Mouse (Mus musculus) thymus, postnatal 25 days (tissue): ENCODE data around the gene Shisa8.
"Not testable (repeated sequence)": the region's sequence is repeated elsewhere in the genome, so short reads cannot be mapped to it uniquely, and the experiment has no call there.

Source experiments
- DNase-seq: peaks from one replicate; pipeline ENCODE4 v3.0.0; 2022

Shisa8 gene

GRCm38 (mm10) chr15:82212752-82213063 is at the start of gene Shisa8:
Shisa8 (minus strand) TSS chr15:82212815.
- no peak for DNase-seq

DNA sequence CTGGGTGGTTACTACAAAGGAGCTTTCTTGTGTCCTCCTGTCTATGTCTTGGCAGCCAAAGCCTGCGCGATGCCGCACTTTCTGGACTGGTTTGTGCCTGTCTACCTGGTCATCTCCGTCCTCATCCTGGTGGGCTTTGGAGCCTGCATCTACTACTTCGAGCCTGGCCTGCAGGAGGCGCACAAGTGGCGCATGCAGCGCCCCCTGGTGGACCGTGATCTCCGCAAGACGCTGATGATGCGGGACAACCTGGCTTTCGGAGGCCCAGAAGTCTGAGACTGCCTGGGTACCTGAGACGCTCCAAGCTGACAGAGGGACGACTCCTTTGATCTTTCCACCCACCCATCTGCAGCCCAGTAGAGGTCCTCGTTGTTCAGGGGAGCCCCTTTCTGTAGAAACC is 46.9 kb upstream of the Shisa8 start:
- DNase-seq = peak; percentile 80

DNA sequence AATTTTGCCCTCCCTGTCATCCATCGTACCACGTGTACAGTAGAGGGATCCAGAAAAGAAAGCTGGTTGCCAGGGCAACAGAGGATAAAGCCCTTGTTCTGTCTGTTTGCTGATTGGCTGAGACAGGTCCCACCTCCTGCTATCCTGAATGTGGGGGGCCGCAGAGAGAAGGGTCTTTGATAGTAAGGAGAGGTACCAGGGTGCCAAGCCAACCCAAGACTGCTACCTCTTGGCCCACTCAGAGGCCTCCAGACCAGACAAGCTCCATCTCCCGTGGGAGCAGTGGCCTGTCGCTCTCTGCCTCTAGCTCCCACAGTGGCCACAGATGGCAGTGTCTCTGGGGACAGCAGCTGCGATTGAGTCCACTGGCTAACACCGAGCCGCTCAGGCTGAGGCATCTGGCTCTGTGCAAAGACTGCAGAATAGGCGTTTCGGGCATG is 43.3 kb upstream of the Shisa8 start:
- no peak for DNase-seq

GRCm38 (mm10) chr15:82255248-82255647 is 42.6 kb upstream of the Shisa8 start:
- no peak for DNase-seq

- no peak for DNase-seq
Observed at GRCm38 (mm10) chr15:82252097-82252496, 39.5 kb upstream of the Shisa8 start, which contains the start of gene 1500009C09Rik. 1500009C09Rik (plus strand) TSS chr15:82252397.

GRCm38 (mm10) chr15:82251579-82251978 is 39.0 kb upstream of the Shisa8 start:
- no peak for DNase-seq

GRCm38 (mm10) chr15:82247131-82247776 is 34.6 kb upstream of the Shisa8 start:
- DNase-seq = no peak

DNA sequence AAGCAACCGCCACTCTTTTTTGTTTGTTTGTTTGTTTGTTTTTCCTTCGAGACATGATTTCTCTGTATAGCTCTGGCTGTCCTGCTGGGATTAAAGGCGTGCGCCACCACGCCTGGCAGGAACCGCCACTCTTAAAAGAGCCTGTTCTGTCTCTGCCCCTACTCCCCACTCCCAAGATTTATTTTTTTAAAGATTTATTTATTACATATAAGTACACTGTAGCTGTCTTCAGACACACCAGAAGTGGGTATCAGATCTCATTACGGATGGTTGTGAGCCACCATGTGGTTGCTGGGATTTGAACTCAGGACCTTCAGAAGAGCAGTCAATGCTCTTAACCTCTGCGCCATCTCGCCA is 32.2 kb upstream of the Shisa8 start:
- not testable (repeated sequence) for DNase-seq

DNA sequence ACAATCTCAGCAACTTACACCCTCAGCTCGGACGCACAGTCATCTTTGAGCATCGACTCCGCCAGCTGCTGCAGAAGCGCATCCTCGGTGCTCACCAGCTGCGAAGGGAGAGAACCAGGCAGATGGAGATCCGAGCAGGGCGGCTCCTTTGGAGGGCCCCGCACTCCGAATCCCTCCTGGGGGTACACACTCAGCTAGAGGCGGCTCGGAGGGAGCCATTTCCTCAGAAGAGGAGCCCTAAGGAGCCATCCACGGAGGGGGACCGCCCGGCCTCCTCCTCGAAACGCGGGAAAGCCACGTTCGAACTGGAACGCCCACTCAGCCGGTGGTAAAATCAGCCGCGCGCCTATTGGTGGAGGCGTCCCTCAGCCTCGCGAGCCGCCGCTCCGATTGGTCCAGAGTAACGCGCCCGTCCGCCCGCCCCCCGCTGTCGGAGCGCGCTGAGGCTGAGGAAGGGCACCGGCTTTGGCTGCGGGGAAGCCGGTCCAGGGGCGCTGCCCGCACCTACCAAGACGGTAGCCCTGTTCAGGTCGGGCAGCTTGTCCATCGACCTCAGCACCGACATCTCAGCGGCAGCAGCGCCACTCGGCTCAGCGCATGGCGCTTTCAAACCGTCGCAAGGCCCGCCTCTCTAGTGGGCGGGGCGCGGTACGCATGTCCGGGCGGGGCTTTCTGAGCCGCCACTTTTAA is 31.6 kb upstream of the Shisa8 start, which contains the start of gene Cenpm:
Gene Cenpm (minus strand): TSS at position 634 of the 690 bp plus-strand sequence.
- peak; percentile 94 for DNase-seq

DNA sequence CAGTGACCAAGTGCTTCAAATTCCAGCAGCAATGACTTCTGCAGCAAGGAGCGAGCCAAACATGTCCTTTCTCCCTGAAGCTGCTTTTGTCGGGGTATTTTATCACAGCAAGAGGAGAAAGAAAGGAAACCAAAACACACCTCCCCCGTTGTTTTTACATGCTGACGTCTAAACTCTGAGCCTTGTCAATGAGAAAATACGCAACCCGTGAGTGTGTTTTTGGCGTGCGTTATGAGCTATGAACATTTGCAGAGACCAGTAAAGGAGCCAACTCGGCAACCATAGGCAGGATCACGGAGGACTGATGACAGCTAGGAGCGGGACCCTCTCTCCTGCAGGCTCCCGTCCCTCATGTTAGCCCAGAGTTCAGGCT is 31.1 kb upstream of the Shisa8 start:
- DNase-seq = no peak

- DNase-seq = no peak
Observed at GRCm38 (mm10) chr15:82243311-82243710, 30.7 kb upstream of the Shisa8 start.

- peak; percentile 87 for DNase-seq
Observed at GRCm38 (mm10) chr15:82236565-82236964, 23.9 kb upstream of the Shisa8 start.

DNA sequence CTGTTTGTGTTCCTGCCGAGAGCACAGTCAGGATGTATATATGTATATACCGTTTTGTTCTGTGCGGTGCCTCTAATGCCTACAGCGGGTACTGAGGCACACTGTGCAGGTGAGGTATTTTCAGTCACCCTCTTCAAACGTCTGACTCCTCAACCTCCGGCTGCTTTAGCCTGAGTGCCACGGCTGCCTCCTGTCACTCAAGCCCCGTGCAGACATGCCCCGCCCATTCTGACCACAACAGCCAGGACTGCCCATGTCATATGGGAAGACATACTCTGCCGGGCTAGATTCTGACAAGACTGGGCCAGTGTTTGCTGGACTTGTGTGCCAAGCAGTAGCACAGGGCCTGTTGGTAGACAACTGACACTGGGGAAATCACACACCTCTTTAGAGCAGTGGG is 23.0 kb upstream of the Shisa8 start:
- no peak for DNase-seq

DNA sequence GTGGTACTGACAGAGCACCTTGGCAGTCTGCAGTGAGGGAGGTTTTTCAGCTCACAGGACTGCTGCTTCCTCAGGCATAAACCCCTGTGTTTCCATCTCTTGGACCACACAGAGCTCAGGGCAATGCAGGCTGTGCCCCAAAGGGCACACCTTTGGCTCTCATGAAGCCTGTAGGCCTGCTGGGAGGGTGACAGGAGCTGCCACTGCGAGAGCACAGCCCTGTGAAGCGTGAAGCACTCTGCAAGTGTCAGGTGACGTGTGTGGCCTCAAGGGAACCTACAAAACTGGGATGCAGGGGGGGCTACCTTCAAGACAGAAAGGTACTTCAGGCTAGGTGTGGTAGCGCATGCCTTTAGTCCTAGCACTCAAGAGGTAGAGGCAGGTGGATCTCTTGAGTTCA is 20.0 kb upstream of the Shisa8 start:
- no peak for DNase-seq

DNA sequence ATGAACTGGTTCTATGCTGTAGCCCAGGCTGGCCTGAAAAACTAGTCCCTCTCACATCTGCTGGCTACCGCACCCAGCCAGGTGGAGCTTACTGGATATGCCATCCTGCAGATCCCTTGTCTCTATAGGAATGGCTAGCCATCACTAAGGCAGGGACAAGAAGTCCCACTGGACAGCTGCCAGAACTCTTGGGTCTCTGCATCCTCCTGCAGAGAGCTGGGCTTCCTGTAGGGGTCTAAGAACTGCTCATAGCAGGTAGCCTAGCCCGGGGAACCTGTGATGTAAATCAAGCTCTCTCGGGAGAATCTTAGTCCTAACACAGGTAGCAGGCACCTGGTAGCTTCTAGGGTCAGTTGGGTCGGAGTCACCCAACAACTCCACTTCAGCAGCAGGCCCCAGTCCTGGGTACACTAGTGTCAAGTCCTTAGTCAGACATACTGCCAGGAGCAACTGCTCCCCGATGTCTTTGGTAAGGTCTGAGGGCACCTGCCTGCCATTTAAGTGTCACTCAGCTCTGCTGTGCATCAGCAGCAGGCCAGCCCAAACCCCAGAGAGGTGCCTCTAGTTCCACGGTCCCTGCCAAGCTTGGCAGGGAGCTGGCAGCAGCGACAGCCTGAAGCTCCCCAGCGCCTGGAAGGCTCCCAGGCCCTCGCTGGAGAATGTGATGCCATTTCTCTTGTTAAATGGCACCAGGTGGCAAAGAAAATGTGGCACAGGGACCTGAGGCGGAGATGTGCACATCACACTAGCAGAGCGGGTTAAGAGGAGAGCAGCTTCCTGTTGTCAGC is 19.2 kb upstream of the Shisa8 start:
- no peak for DNase-seq

DNA sequence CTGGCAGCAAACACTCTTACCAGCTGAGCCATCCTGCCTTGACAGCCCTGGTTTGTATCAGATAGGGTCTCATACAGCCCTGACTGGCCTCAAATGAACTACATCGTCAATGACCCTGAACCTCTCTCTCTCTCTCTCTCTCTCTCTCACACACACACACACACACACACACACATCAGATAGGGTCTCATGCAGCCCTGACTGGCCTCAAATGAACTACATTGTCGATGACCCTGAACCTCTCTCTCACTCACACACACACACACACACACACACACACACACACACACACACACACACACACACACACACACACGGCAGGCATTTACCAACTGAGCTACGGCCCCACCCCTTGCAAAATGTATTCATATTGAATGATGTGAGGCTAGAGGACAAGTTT is 18.5 kb upstream of the Shisa8 start:
- DNase-seq = no peak

DNA sequence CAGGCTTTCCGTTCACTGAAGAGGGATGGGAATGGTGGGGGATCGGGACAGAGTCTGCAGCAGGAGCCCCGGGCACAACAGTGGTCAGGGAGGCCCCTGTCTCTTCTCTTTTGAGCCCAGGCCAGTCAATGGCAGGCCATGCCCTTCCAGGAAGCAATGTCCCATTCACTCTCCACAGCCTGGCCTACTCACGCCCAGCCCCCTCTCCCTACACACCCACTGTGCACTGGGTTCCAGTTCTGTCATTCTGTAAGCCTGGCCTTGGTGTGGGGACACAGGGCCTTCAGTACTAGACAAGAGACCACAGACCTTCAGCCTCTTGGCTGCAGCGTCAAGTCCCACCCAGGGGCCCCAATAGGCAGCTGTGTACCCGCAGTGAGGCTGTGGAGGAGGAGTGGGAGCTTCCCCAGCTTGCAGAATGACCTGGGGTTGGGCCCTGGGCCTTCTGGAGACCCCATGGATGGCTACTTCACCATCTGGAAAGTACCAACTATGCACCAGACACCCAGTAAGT is 17.5 kb upstream of the Shisa8 start:
- no peak for DNase-seq

- DNase-seq = no peak
Observed at GRCm38 (mm10) chr15:82229542-82230045, 17.0 kb upstream of the Shisa8 start.

GRCm38 (mm10) chr15:82225769-82226168 is 13.2 kb upstream of the Shisa8 start:
- DNase-seq = no peak

DNA sequence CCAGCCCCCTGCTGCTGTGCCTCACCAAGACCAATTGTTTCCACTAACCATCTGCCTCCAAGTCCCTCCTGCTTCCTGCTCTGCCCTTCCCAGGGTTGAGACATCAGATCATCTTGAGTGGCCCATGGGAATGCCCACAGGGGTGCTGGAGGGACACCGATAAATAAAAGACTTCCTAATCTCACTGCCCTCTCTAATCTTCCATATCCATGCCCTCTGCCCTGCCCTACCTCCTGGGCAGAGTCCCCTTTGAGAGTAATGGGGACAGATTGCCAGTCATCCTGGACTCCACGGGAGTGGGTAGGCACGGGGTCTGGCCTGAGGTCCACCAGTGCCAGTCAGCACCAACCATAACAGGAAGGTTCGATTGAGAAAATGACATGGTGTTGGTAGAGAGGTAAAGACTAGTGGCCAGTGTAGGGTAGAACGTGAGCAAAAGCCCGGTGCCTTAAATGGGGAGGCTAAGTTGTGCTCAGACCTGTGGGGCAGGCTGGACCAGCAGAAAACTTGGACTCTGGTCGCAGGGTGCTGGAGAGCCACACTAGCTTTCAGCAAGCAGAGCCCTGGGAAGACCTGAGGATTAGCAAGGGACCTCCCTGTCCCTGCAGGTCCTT is 12.1 kb upstream of the Shisa8 start:
- no peak for DNase-seq

GRCm38 (mm10) chr15:82223657-82224601 is 11.3 kb upstream of the Shisa8 start, which contains the start of gene Tnfrsf13c:
Tnfrsf13c (minus strand) TSS chr15:82224369.
- peak; percentile 54 for DNase-seq

DNA sequence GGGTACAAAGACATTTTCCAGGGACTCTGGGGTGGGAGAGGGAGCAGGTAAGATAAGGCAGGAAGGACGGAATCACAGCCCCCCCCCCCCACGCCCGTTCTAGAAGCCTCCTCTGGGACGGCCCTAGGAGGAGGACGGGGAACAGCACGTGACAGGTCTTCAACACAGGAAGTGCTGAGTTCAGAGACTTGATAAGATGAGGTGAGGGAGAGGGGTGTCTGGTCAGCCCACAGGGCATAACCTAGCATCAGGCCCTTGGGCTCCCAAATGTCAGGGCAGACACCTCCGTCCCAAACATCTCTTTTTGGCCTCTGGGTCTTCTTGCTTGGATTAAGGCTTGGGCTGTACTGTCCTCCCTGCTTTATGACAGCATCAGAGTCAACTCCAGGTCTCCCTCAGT is 10.6 kb upstream of the Shisa8 start:
- DNase-seq = no peak
